13 mouse cellular contexts compared by ENCODE assay signal in the genomic region with DNA sequence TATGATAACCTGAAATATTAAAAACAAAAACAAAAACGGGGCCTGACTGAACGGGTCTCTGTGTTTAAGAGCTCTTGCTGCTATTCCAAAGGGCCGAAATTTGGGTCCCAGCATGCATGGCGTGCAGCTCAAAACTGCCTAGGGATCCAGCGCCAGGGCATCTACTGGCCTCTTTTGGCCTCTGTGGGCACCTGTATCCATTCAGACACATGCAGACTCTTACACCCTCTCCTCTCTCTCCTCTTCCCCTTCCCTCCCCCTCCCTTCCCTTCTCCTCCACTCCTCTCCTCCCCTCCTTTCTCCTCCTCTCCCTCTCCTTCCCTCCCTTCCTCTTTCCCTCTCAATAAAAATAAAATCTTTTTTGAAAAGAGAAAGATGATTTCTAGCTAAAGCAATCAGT. TPM values are rescaled to one million over a fixed set of nuclear protein-coding genes. Genes with fewer than 3 reads are reported as not detected.
DNase-seq lines count a peak whose midpoint lies in the region; ATAC-seq and TF ChIP-seq lines count a peak whose summit lies in the region.
"Had no signal": no experiment of that assay in that cellular context is flagged by ENCODE, and none has a peak within 500 bp of the region (broad histone marks: within the 10 kb centered on the region; RNA-seq: fewer than 3 reads in every experiment).

No protein-coding gene starts in this region.

- no peaks in the 10 kb centered on the region; the same call in 1 of the 2 replicates for H3K4me1 ChIP-seq in intestine, embryonic 14.5 days (replicated peaks; ENCODE audit: control insufficient read depth, insufficient read depth, low read length)
- no peaks in the 10 kb centered on the region for H3K4me1 ChIP-seq in intestine, postnatal 0 days (replicated peaks; ENCODE audit: control insufficient read depth, insufficient read depth, low read length)
- H3K4me1 ChIP-seq in cerebellum, adult 2 months (ENCODE audit: control insufficient read depth, insufficient read depth, low read length), result no peaks in the 10 kb centered on the region; the same call in 1 of the 2 replicates
- 0 out of 2 replicates have a peak, but pooled peaks cover 3% of the 10 kb centered on the region for H3K4me1 ChIP-seq in forebrain, embryonic 14.5 days (ENCODE audit: control insufficient read depth, insufficient read depth, low read length)
- peaks cover 9% of the 10 kb centered on the region for H3K4me1 ChIP-seq in midbrain, embryonic 15.5 days
- H3K4me1 ChIP-seq: liver, embryonic 13.5 days had no signal

- no peak overlapping the region for H3K9ac ChIP-seq in intestine, embryonic 14.5 days (ENCODE audit: low read length)
- no peak overlapping the region for H3K9ac ChIP-seq in intestine, postnatal 0 days (ENCODE audit: low read depth, low read length)
- peak overlapping the region; percentile 22; the same call in 1 of the 2 replicates for H3K9ac ChIP-seq in forebrain, embryonic 14.5 days (ENCODE audit: low read length)
- peak overlapping the region; percentile 34; the same call in 1 of the 2 replicates for H3K9ac ChIP-seq in midbrain, embryonic 15.5 days
- H3K9ac ChIP-seq: liver, embryonic 13.5 days had no signal

- TF ChIP-seq CTCF in intestine, postnatal 0 days (IDR thresholded peaks at IDR 0.05; ENCODE audit: low read depth), result no peak
- TF ChIP-seq CTCF in cerebellum, adult 2 months (IDR thresholded peaks at IDR 0.05; ENCODE audit: borderline replicate concordance, insufficient read depth, low read depth, low read length), result no peak

- 28% methylated on average over 5 of the region's 5 CpGs for WGBS in intestine, embryonic 14.5 days
- WGBS in intestine, postnatal 0 days, result 32% methylated on average over 5 of the region's 5 CpGs
- 13% methylated on average over 5 of the region's 5 CpGs for WGBS in cerebellum, adult 2 months
- 23% methylated on average over 5 of the region's 5 CpGs for WGBS in forebrain, embryonic 14.5 days
- WGBS in midbrain, embryonic 15.5 days, result 25% methylated on average over 5 of the region's 5 CpGs

- H3K4me3 ChIP-seq in intestine, embryonic 14.5 days (ENCODE audit: low read depth, low read length), result no peak overlapping the region
- no peak overlapping the region for H3K4me3 ChIP-seq in intestine, postnatal 0 days (ENCODE audit: low read depth, low read length)
- peak overlapping the region; percentile 58 for H3K4me3 ChIP-seq in cerebellum, adult 2 months (replicated peaks; ENCODE audit: insufficient read depth, low read depth, low read length)
- H3K4me3 ChIP-seq in forebrain, embryonic 14.5 days (ENCODE audit: low read depth, low read length), result peak overlapping the region; percentile 24
- H3K4me3 ChIP-seq in midbrain, embryonic 15.5 days, result peak overlapping the region; percentile 43
- H3K4me3 ChIP-seq: liver, embryonic 13.5 days had no signal

- no peaks in the 10 kb centered on the region for H3K9me3 ChIP-seq in intestine, embryonic 14.5 days (ENCODE audit: control insufficient read depth, low read length)
- no peaks in the 10 kb centered on the region for H3K9me3 ChIP-seq in intestine, postnatal 0 days (ENCODE audit: control insufficient read depth)
- no peaks in the 10 kb centered on the region for H3K9me3 ChIP-seq in forebrain, embryonic 14.5 days (replicated peaks; ENCODE audit: control insufficient read depth, low read length)
- no peaks in the 10 kb centered on the region for H3K9me3 ChIP-seq in midbrain, embryonic 15.5 days
- H3K9me3 ChIP-seq: liver, embryonic 13.5 days had no signal

- H3K4me2 ChIP-seq in intestine, embryonic 14.5 days (ENCODE audit: low read length), result peak overlapping the region; percentile 43; the same call in 1 of the 2 replicates
- no peak overlapping the region for H3K4me2 ChIP-seq in intestine, postnatal 0 days (replicated peaks; ENCODE audit: low read depth)
- H3K4me2 ChIP-seq in forebrain, embryonic 14.5 days (ENCODE audit: low read length), result peak overlapping the region; percentile 63
- peak overlapping the region; percentile 57 for H3K4me2 ChIP-seq in midbrain, embryonic 15.5 days
- H3K4me2 ChIP-seq: liver, embryonic 13.5 days had no signal

- no peak for ATAC-seq in intestine, embryonic 14.5 days (replicated peaks; ENCODE audit: low FRiP score, low TSS enrichment, low read depth)
- ATAC-seq in intestine, postnatal 0 days, result no peak
- peak; percentile 47 for ATAC-seq in forebrain, embryonic 14.5 days
- peak; percentile 82 for ATAC-seq in midbrain, embryonic 15.5 days (replicated peaks)

- no peak overlapping the region for H3K27ac ChIP-seq in intestine, embryonic 14.5 days (ENCODE audit: low read depth)
- no peak overlapping the region for H3K27ac ChIP-seq in intestine, postnatal 0 days (ENCODE audit: low read depth, low read length)
- H3K27ac ChIP-seq in cerebellum, adult 2 months (ENCODE audit: insufficient read depth, low read length), result no peak overlapping the region
- no peak overlapping the region for H3K27ac ChIP-seq in forebrain, embryonic 14.5 days (ENCODE audit: low read depth, low read length)
- peak overlapping the region; percentile 87 for H3K27ac ChIP-seq in midbrain, embryonic 15.5 days
- H3K27ac ChIP-seq: liver, embryonic 13.5 days had no signal

- DNase-seq in intestine, embryonic 14.5 days (ENCODE audit: low spot score), result no peak
- peak; percentile 29 to 42 for DNase-seq in cerebellum, adult 2 months
- peak; percentile 46 for DNase-seq in forebrain, embryonic 14.5 days (ENCODE audit: low spot score)
- no peak for DNase-seq in layer of hippocampus, adult 8-10 months (ENCODE audit: low spot score in 2 of 2)
- no peak for DNase-seq in left cerebral cortex, postnatal 10 days (ENCODE audit: extremely low spot score in 1 of 2, low spot score in 2 of 2)
- DNase-seq in ovary, postnatal 10 days (ENCODE audit: low spot score), result no peak
- DNase-seq: adrenal gland, postnatal 25 days; liver, embryonic 13.5 days; thymus, postnatal 36 days had no signal

- 0 out of 2 replicates have a peak, but pooled peaks cover 2% of the 10 kb centered on the region for H3K27me3 ChIP-seq in intestine, embryonic 14.5 days (replicated peaks; ENCODE audit: control insufficient read depth, insufficient read depth, low read length)
- H3K27me3 ChIP-seq in intestine, postnatal 0 days (replicated peaks; ENCODE audit: control insufficient read depth, insufficient read depth, low read length), result no peaks in the 10 kb centered on the region; the same call in 1 of the 2 replicates
- H3K27me3 ChIP-seq in cerebellum, adult 2 months (ENCODE audit: control insufficient read depth, insufficient read depth, low read length), result no peaks in the 10 kb centered on the region
- H3K27me3 ChIP-seq in forebrain, embryonic 14.5 days (replicated peaks; ENCODE audit: control insufficient read depth, insufficient read depth, low read length), result no peaks in the 10 kb centered on the region
- no peaks in the 10 kb centered on the region for H3K27me3 ChIP-seq in midbrain, embryonic 15.5 days (replicated peaks)

- no peaks in the 10 kb centered on the region for H3K36me3 ChIP-seq in intestine, embryonic 14.5 days (ENCODE audit: control insufficient read depth, insufficient read depth, low read length)
- no peaks in the 10 kb centered on the region for H3K36me3 ChIP-seq in intestine, postnatal 0 days (ENCODE audit: control insufficient read depth, insufficient read depth)
- no peaks in the 10 kb centered on the region for H3K36me3 ChIP-seq in forebrain, embryonic 14.5 days (ENCODE audit: control insufficient read depth, insufficient read depth, low read length)
- no peaks in the 10 kb centered on the region for H3K36me3 ChIP-seq in midbrain, embryonic 15.5 days (replicated peaks)
- H3K36me3 ChIP-seq: liver, embryonic 13.5 days had no signal

- TF ChIP-seq POLR2A in cerebellum, adult 2 months (IDR thresholded peaks at IDR 0.05; ENCODE audit: borderline replicate concordance, insufficient read depth, low read length), result no peak

- intact Hi-C loops in left cerebral cortex, postnatal 10 days (cut with DNase I), result no loop called here

RNA-seq across cellular contexts. Expression of gene Dner, which starts 13.4 kb away (rescaled TPM):
- polyA plus RNA-seq in intestine, embryonic 14.5 days (2014; fragmentation: Nextera tagmentation; extraction: Ambion mirVana), result 3.9 and 4.6 TPM in 2 replicates
- 2.1 and 2.7 TPM in 2 replicates for polyA plus RNA-seq in intestine, postnatal 0 days (2015; fragmentation: Nextera tagmentation; extraction: Ambion mirVana)
- polyA plus RNA-seq in cerebellum, adult 2 months (2012; rRNA removed), result 277 and 324 TPM in 2 replicates
- 103 and 144 TPM in 2 replicates for polyA plus RNA-seq in forebrain, embryonic 14.5 days (2014; fragmentation: Nextera tagmentation; extraction: Ambion mirVana)
- polyA plus RNA-seq in midbrain, embryonic 15.5 days (2015; fragmentation: Nextera tagmentation; extraction: Ambion mirVana), result 275 and 291 TPM in 2 replicates
- total RNA-seq in layer of hippocampus, adult 8-10 months (2022), result 100 to 1,000 TPM; 107 to 134 (median 125) TPM
- 100 to 1,000 TPM; 303 to 312 TPM for total RNA-seq in left cerebral cortex, postnatal 10 days (2021)
- total RNA-seq: granulocyte monocyte progenitor cell, adult 5-6 weeks; neutrophil, adult 5-6 weeks had no signal

Comparison
In these comparisons a context has a peak if more than half of its experiments do, and no peak if none do; other contexts are left out.
1. ATAC-seq: peak in forebrain, embryonic 14.5 days (single experiment) and midbrain, embryonic 15.5 days (single experiment); none in intestine, embryonic 14.5 days (single experiment) and intestine, postnatal 0 days (single experiment).
2. DNase-seq: peak in cerebellum, adult 2 months (2 of 2) and forebrain, embryonic 14.5 days (single experiment); none in intestine, embryonic 14.5 days (single experiment), layer of hippocampus, adult 8-10 months (0 of 2), left cerebral cortex, postnatal 10 days (0 of 2) and ovary, postnatal 10 days (single experiment).
3. H3K4me3 ChIP-seq: peak in cerebellum, adult 2 months (single experiment), forebrain, embryonic 14.5 days (single experiment) and midbrain, embryonic 15.5 days (single experiment); none in intestine, embryonic 14.5 days (single experiment) and intestine, postnatal 0 days (single experiment).
4. H3K9ac ChIP-seq: peak in forebrain, embryonic 14.5 days (single experiment) and midbrain, embryonic 15.5 days (single experiment); none in intestine, embryonic 14.5 days (single experiment) and intestine, postnatal 0 days (single experiment).
5. RNA of gene Dner, which starts 13.4 kb away (polyA plus RNA-seq): 275 to 291 TPM in midbrain, embryonic 15.5 days, 277 to 324 TPM in cerebellum, adult 2 months and 103 to 144 TPM in forebrain, embryonic 14.5 days; 3.9 to 4.6 TPM in intestine, embryonic 14.5 days and 2.1 to 2.7 TPM in intestine, postnatal 0 days; every median in the first group is over 10 times any median in the second.